Comparison of ENCODE assay signal across 8 mouse cellular contexts in the genomic region with DNA sequence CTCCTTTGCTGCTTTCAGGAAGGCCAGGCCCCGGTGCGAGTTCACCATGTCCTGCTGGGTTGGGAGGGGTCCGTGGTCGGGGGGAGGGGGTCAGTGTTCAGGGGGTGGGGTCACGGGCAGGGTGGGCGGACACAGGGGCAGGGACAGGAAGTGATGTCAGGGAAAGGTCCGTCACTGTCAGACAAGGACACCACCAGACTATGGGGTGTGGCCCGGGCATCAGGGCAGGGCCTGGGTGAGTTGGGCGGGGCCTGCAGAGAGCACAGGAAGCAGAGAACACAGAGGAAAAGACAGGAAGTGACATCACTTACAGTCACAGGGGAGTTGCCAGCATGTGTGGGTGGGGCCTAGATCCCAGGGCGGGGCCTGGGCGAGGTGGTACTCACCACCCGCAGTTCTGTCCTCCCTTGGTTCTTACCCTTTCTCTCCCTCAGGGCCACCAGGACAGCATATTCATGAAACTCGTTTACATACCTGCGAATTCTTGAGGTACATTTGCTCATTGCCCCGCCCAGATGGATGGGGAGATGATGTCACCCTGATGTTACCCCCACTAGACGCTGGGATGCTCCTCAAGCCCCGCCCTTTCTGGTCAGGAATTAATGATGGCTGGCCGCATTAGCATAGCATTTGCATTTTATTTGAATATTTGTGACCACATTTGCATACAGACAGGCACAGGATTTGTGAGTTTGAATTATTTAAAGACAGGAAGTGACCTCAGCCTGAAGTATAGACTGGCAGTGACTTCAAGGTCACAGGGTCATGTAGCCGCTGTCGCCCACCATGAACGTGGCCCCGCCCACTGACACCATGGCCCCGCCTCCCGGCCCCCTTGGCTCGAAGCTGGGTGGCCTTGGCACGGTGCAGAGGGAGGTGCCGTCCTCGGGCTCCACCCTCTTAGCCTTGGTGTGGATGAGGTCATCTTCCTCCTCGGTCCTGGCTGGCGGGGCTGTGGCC. TPM values are rescaled to one million over a fixed set of nuclear protein-coding genes. Genes with fewer than 3 reads are reported as not detected.
DNase-seq lines count a peak whose midpoint lies in the region; ATAC-seq and TF ChIP-seq lines count a peak whose summit lies in the region.

No protein-coding gene starts in this region.

- H3K36me3 ChIP-seq in heart, embryonic 10.5 days, result peaks cover 41% of the 10 kb centered on the region
- no peaks in the 10 kb centered on the region for H3K36me3 ChIP-seq in heart, adult 2 months (ENCODE audit: control insufficient read depth, insufficient read depth, low read length)
- peaks cover 29% of the 10 kb centered on the region for H3K36me3 ChIP-seq in midbrain, embryonic 13.5 days

- H3K27ac ChIP-seq in heart, embryonic 10.5 days, result no peak overlapping the region
- no peak overlapping the region for H3K27ac ChIP-seq in heart, adult 2 months
- H3K27ac ChIP-seq in midbrain, embryonic 13.5 days, result no peak overlapping the region

- ATAC-seq in midbrain, embryonic 13.5 days, result no peak

- TF ChIP-seq POLR2A in heart, adult 2 months (IDR thresholded peaks at IDR 0.05; ENCODE audit: insufficient read depth, low read depth, low read length), result no peak

- TF ChIP-seq CTCF in heart, adult 2 months (IDR thresholded peaks at IDR 0.05), result no peak

- H3K9me3 ChIP-seq in heart, embryonic 10.5 days, result peaks cover 70% of the 10 kb centered on the region
- peaks cover 44% of the 10 kb centered on the region for H3K9me3 ChIP-seq in midbrain, embryonic 13.5 days

- intact Hi-C loops in heart, adult 2 months (cut with DNase I), result loop anchor here (5.0 to 10.0 kb wide), 3 partner anchors 368 to 890 kb away; a partner anchor contains a TSS

- peak; percentile 75 for DNase-seq in heart, embryonic 10.5 days (ENCODE audit: low spot score)
- DNase-seq in heart, adult 2 months, result no peak
- DNase-seq in right cerebral cortex, postnatal 10 days (ENCODE audit: low spot score in 2 of 2), result peak; percentile 54 to 57
- no peak for DNase-seq in right cerebral cortex, postnatal 36 days (ENCODE audit: low spot score in 2 of 2)
- DNase-seq in cerebellum, adult 18-20 months, result peak; percentile 35 to 46
- peak; percentile 36 for DNase-seq in thymus, postnatal 14 days
- DNase-seq in kidney, adult 18-20 months, result no peak

- H3K27me3 ChIP-seq in heart, embryonic 10.5 days (ENCODE audit: insufficient read depth, poor library complexity, severe bottlenecking), result no peaks in the 10 kb centered on the region
- H3K27me3 ChIP-seq in heart, adult 2 months (ENCODE audit: control insufficient read depth, insufficient read depth, low read length), result no peaks in the 10 kb centered on the region
- H3K27me3 ChIP-seq in midbrain, embryonic 13.5 days, result no peaks in the 10 kb centered on the region

- no peak overlapping the region for H3K9ac ChIP-seq in heart, adult 2 months (ENCODE audit: low read depth, low read length)
- H3K9ac ChIP-seq in midbrain, embryonic 13.5 days (replicated peaks), result no peak overlapping the region

- no peaks in the 10 kb centered on the region for H3K4me1 ChIP-seq in heart, embryonic 10.5 days
- no peaks in the 10 kb centered on the region for H3K4me1 ChIP-seq in heart, adult 2 months (ENCODE audit: control insufficient read depth, insufficient read depth, low read length)
- no peaks in the 10 kb centered on the region for H3K4me1 ChIP-seq in midbrain, embryonic 13.5 days (replicated peaks)

- H3K79me2 ChIP-seq in heart, adult 2 months (replicated peaks; ENCODE audit: control insufficient read depth, insufficient read depth, low read length), result no peaks in the 10 kb centered on the region

- no peak overlapping the region for H3K4me2 ChIP-seq in midbrain, embryonic 13.5 days (replicated peaks)

- 76% methylated on average over 30 of the region's 30 CpGs for WGBS in heart, embryonic 10.5 days
- 79% methylated on average over 30 of the region's 30 CpGs for WGBS in heart, adult 2 months
- 90% methylated on average over 30 of the region's 30 CpGs for WGBS in midbrain, embryonic 13.5 days

- H3K4me3 ChIP-seq in heart, embryonic 10.5 days, result no peak overlapping the region
- H3K4me3 ChIP-seq in heart, adult 2 months, result no peak overlapping the region
- no peak overlapping the region for H3K4me3 ChIP-seq in midbrain, embryonic 13.5 days (replicated peaks)

- no peak for TF ChIP-seq EP300 in heart, adult 2 months (IDR thresholded peaks at IDR 0.05; ENCODE audit: insufficient read depth, low read depth, low read length)

RNA-seq across cellular contexts. Expression of a gene that starts 4.4 kb away (rescaled TPM):
- polyA plus RNA-seq in heart, embryonic 10.5 days (2016; fragmentation: Nextera tagmentation; extraction: Ambion mirVana), result 7.5 and 9.3 TPM in 2 replicates
- 1 to 10 TPM; 4.7 to 7.3 TPM for total RNA-seq in heart, adult 2 months (2021)
- 3.4 and 8.4 TPM in 2 replicates for polyA plus RNA-seq in heart, adult 2 months (2012; rRNA removed)
- 7.7 and 8.9 TPM in 2 replicates for polyA plus RNA-seq in midbrain, embryonic 13.5 days (2015; fragmentation: Nextera tagmentation; extraction: Ambion mirVana)

Comparison
In these comparisons a context has a peak if more than half of its experiments do, and no peak if none do; other contexts are left out.
1. DNase-seq: peak in heart, embryonic 10.5 days (single experiment), right cerebral cortex, postnatal 10 days (2 of 2), cerebellum, adult 18-20 months (2 of 2) and thymus, postnatal 14 days (single experiment); none in heart, adult 2 months (0 of 2), right cerebral cortex, postnatal 36 days (0 of 2) and kidney, adult 18-20 months (single experiment).